Mouse (Mus musculus): ENCODE data around the gene Gcc2. TPM values are rescaled to one million over a fixed set of nuclear protein-coding genes. Genes with fewer than 3 reads are reported as not detected.
"Not testable (repeated sequence)": the region's sequence is repeated elsewhere in the genome, so short reads cannot be mapped to it uniquely, and the experiment has no call there.

Gcc2 gene
- polyA plus RNA-seq, 1 experiment from 2014 or later = 58.9 TPM

DNA sequence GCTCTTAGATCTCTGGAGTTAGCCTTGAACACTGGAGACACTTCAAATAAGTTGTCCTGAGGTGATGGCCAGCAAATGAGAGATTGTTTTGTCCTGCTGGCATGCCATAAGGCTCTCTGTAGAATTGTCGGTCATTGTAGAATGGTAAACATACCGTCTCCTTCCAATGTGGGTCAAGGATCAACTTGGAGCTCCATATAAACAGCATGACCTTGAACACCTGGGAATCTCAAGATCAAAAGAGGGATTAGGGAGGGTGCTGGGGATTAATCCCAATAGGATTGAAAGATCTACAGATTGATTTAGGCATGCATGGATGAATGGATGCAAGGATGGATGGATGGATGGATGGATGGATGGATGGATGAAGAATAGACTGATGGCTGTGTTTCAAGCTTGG lies 33.7 kb upstream of the Gcc2 start:
- H3K36me3 ChIP-seq (replicated peaks); H3K27ac ChIP-seq (replicated peaks); H3K27me3 ChIP-seq (replicated peaks; ENCODE audit: low read depth, poor library complexity, severe bottlenecking); H3K4me3 ChIP-seq; DNase-seq (ENCODE audit: low spot score); H3K9me3 ChIP-seq; H3K4me1 ChIP-seq: not testable (repeated sequence)
- 91% methylated on average over 2 of the region's 2 CpGs for WGBS

DNA sequence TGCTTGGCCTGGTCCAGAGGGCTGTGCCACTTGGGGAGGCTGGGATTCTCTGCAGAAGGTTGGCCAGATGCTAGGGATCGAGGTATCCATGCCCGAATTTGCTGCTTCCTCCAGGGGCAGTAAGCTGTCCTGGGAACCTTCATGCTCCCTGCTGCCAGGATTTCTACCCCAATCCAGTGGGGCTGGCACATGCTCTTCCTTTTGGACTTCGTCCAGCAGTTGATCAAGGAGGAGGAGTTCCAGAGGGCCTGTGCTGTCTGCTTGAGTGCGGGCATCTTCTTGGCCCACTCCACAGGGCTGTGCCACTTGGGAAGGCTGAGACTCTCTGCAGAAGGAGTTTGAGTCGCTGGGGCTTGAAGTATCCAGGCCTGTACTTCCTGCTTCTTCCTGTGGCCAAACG lies 32.1 kb upstream of the Gcc2 start:
- H3K9me3 ChIP-seq; DNase-seq (ENCODE audit: low spot score); H3K36me3 ChIP-seq (replicated peaks); H3K27ac ChIP-seq (replicated peaks); H3K27me3 ChIP-seq (replicated peaks; ENCODE audit: low read depth, poor library complexity, severe bottlenecking); H3K4me3 ChIP-seq; H3K4me1 ChIP-seq: not testable (repeated sequence)
- WGBS = 86% methylated on average over 4 of the region's 6 CpGs

DNA sequence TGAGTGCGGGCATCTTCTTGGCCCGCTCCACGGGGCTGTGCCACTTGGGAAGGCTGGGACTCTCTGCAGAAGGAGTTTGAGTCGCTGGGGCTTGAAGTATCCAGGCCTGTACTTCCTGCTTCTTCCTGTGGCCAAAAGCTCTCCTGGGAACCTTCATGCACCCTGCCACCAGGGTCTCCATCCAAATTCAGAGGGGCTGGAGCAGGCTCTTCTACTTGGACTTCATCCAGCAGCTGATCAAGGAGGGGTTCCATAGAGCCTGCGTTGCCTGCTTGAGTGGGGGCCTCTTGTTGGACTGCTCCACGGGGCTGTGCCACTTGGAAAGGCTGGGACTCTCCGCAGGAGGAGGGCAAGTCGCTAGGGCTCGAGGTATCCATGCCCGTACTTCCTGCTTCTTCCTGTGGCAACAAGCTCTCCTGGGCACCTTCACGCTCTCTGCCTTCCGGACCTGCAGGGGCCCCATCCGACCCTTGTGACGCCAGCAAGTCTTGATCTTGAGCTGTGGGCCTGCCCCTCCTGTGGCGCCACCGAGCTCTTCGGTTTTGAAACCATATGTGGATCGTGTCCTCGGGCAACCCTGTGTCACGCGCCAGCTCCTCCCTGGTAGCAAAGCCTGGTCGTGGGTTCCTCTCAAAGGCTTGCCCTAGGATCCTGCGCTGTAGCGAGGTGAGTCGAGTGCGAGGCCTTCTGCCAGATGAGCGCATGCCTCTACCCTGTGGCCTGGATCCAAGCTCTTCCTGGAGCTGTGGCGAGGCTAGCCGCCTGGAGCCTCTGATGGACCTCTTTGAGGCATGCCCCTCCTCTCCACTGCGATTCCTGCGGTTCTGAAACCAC lies 31.1 kb upstream of the Gcc2 start:
- peak; percentile 48 for DNase-seq (ENCODE audit: low spot score)

DNA sequence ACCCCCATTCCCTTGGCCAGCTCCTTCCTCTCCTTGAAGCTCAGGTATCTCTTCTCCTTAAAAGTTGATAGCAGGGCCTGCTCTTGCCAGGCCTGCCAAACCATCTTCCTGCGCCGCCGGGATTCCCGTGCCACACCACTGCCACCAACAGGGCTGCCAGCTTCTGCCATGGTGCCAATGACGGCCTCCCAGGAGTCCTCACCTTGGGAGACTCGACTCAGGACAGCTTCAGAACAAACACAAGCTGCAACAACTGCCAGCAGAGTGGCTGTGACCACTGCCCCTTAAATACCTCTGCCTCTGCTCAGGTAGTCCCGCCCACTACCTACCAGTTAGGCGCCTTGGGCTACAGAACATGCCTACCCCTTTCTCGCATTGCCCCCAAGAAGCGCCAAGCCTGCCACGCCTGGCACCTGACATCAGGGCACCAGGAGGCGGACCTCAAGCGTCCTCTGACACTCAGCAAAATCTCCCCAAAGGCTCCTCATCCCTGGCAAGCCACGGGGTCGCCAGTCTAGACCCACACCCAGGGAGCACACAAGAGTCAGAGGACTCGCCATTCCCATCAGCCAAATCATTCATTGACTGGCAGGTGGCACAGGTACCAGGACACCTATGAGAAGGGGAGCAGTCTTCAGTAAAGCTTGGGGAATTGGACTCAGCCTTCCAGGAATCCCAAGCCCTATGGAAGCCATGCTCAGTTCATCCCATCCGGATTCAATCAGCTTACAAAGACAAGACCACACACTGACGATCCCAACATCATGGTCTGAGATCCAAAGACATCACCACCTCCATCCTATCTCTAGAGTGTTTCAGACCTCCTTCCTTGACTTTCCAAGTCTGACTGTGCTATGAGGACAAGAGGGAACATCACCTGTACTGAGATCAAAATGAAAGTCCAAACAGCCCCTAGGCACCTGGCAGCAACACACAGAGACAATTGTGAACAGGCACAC lies 30.2 kb upstream of the Gcc2 start, which contains the start of gene AW822073:
Gene AW822073 (minus strand): TSS at position 104 of the 959 bp plus-strand sequence.
- H3K36me3 ChIP-seq (replicated peaks); H3K9me3 ChIP-seq; H3K27ac ChIP-seq (replicated peaks); H3K4me1 ChIP-seq; H3K27me3 ChIP-seq (replicated peaks; ENCODE audit: low read depth, poor library complexity, severe bottlenecking); H3K4me3 ChIP-seq: not testable (repeated sequence)
- DNase-seq (ENCODE audit: low spot score) = peak; percentile 17
- 87% methylated on average over 18 of the region's 18 CpGs for WGBS

More for the DNA sequence above, 31.1 kb upstream of the Gcc2 start:
- H3K27ac ChIP-seq (replicated peaks); H3K27me3 ChIP-seq (replicated peaks; ENCODE audit: low read depth, poor library complexity, severe bottlenecking); H3K4me3 ChIP-seq; H3K9me3 ChIP-seq; H3K36me3 ChIP-seq (replicated peaks); H3K4me1 ChIP-seq: not testable (repeated sequence)
- WGBS = 84% methylated on average over 31 of the region's 31 CpGs

DNA sequence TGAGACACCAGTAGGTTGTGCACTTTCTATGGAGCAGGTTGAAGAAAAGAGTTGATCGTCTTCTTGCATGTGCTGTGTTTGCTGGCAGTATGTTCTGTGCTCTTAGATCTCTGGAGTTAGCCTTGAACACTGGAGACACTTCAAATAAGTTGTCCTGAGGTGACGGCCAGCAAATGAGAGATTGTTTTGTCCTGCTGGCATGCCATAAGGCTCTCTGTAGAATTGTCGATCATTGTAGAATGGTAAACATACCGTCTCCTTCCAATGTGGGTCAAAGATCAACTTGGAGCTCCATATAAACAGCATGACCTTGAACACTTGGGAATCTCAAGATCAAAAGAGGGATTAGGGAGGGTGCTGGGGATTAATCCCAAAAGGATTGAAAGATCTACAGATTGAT lies 28.9 kb upstream of the Gcc2 start:
- H3K9me3 ChIP-seq; H3K36me3 ChIP-seq (replicated peaks): not testable (repeated sequence)
- 75% methylated on average over 4 of the region's 4 CpGs for WGBS

DNA sequence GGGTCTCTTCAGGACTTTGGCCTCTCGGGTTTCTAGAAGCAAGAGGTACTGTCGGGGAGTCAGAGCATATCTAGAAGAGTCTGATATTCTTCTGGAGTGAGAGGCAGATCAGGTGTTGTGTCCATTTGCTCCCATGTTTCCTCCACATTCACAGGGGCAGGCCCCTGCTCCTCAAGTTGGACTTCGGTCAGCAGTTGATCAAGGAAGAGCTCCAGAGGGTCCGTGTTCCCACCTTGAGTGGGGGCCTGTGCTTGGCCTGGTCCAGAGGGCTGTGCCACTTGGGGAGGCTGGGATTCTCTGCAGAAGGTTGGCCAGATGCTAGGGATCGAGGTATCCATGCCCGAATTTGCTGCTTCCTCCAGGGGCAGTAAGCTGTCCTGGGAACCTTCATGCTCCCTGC lies 27.5 kb upstream of the Gcc2 start:
- H3K4me3 ChIP-seq; H3K4me1 ChIP-seq; H3K27me3 ChIP-seq (replicated peaks; ENCODE audit: low read depth, poor library complexity, severe bottlenecking); DNase-seq (ENCODE audit: low spot score); H3K36me3 ChIP-seq (replicated peaks); H3K27ac ChIP-seq (replicated peaks): not testable (repeated sequence)
- WGBS = 90% methylated on average over 2 of the region's 6 CpGs
- peaks cover 19% of the 10 kb centered on the region for H3K9me3 ChIP-seq

More for the DNA sequence above, 28.9 kb upstream of the Gcc2 start:
- H3K4me1 ChIP-seq; H3K27ac ChIP-seq (replicated peaks); H3K27me3 ChIP-seq (replicated peaks; ENCODE audit: low read depth, poor library complexity, severe bottlenecking); H3K4me3 ChIP-seq: not testable (repeated sequence)
- DNase-seq (ENCODE audit: low spot score) = peak; percentile 26

DNA sequence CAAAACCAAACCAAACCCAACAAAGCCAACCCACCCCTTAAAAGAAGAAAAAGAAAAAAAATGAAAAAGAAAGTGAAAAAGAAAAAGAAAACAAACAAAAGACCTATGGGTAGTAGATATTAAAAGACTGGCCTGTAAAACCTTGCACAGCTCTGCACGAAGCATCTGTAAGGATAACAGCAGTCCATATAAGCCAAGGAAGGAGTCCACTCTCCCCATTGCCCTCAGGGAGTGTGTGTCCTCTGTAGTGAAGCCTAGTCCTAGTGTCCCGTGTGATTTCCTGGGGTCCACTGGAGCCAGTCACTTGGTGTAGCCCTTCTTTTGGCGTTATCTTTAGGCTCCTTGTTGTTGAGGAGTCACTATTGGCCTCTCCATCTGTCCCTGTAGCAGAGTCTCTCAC lies 25.3 kb upstream of the Gcc2 start:
- not testable (repeated sequence) for H3K27ac ChIP-seq (replicated peaks); DNase-seq (ENCODE audit: low spot score); H3K27me3 ChIP-seq (replicated peaks; ENCODE audit: low read depth, poor library complexity, severe bottlenecking); H3K4me1 ChIP-seq; H3K4me3 ChIP-seq; H3K36me3 ChIP-seq (replicated peaks)
- H3K9me3 ChIP-seq = peaks cover 21% of the 10 kb centered on the region
- 53% methylated on average over 3 of the region's 3 CpGs for WGBS

DNA sequence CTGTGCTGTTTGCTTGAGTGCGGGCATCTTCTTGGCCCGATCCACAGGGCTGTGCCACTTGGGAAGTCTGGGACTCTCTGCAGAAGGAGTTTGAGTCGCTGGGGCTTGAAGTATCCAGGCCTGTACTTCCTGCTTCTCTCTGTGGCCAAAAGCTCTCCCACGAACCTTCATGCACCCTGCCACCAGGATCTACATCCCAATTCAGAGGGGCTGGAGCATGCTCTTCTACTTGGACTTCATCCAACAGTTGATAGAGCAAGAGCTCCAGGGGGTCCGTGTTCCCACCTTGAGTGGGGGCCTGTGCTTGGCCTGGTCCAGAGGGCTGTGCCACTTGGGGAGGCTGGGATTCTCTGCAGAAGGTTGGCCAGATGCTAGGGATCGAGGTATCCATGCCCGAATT lies 24.2 kb upstream of the Gcc2 start:
- WGBS = 83% methylated on average over 5 of the region's 7 CpGs
- H3K4me1 ChIP-seq; H3K27ac ChIP-seq (replicated peaks); DNase-seq (ENCODE audit: low spot score); H3K36me3 ChIP-seq (replicated peaks); H3K27me3 ChIP-seq (replicated peaks; ENCODE audit: low read depth, poor library complexity, severe bottlenecking); H3K4me3 ChIP-seq: not testable (repeated sequence)
- peaks cover 23% of the 10 kb centered on the region for H3K9me3 ChIP-seq

DNA sequence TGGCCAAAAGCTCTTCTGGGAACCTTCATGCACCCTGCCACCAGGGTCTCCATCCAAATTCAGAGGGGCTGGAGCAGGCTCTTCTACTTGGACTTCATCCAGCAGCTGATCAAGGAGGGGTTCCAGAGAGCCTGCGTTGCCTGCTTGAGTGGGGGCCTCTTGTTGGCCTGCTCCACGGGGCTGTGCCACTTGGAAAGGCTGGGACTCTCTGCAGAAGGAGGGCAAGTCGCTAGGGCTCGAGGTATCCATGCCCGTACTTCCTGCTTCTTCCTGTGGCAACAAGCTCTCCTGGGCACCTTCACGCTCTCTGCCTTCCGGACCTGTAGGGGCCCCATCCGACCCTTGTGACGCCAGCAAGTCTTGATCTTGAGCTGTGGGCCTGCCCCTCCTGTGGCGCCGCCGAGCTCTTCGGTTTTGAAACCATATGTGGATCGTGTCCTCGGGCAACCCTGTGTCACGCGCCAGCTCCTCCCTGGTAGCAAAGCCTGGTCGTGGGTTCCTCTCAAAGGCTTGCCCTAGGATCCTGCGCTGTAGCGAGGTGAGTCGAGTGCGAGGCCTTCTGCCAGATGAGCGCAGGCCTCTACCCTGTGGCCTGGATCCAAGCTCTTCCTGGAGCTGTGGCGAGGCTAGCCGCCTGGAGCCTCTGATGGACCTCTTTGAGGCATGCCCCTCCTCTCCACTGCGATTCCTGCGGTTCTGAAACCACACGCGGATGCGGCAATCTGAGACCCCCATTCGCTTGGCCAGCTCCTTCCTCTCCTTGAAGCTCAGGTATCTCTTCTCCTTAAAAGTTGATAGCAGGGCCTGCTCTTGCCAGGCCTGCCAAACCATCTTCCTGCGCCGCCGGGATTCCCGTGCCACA lies 23.3 kb upstream of the Gcc2 start:
- not testable (repeated sequence) for H3K36me3 ChIP-seq (replicated peaks); H3K4me1 ChIP-seq; H3K27me3 ChIP-seq (replicated peaks; ENCODE audit: low read depth, poor library complexity, severe bottlenecking); H3K27ac ChIP-seq (replicated peaks); H3K4me3 ChIP-seq
- peaks cover 27% of the 10 kb centered on the region for H3K9me3 ChIP-seq
- 87% methylated on average over 35 of the region's 35 CpGs for WGBS
- DNase-seq (ENCODE audit: low spot score) = peak; percentile 63

DNA sequence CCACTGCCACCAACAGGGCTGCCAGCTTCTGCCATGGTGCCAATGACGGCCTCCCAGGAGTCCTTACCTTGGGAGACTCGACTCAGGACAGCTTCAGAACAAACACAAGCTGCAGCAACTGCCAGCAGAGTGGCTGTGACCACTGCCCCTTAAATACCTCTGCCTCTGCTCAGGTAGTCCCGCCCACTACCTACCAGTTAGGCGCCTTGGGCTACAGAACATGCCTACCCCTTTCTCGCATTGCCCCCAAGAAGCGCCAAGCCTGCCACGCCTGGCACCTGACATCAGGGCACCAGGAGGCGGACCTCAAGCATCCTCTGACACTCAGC lies 22.7 kb upstream of the Gcc2 start, which contains the start of gene Duxf3:
Gene Duxf3 (minus strand): TSS at position 35 of the 329 bp plus-strand sequence.
- not testable (repeated sequence) for H3K4me1 ChIP-seq; H3K27ac ChIP-seq (replicated peaks); H3K36me3 ChIP-seq (replicated peaks); DNase-seq (ENCODE audit: low spot score); H3K4me3 ChIP-seq; H3K27me3 ChIP-seq (replicated peaks; ENCODE audit: low read depth, poor library complexity, severe bottlenecking)
- H3K9me3 ChIP-seq = peaks cover 29% of the 10 kb centered on the region
- 87% methylated on average over 8 of the region's 8 CpGs for WGBS

DNA sequence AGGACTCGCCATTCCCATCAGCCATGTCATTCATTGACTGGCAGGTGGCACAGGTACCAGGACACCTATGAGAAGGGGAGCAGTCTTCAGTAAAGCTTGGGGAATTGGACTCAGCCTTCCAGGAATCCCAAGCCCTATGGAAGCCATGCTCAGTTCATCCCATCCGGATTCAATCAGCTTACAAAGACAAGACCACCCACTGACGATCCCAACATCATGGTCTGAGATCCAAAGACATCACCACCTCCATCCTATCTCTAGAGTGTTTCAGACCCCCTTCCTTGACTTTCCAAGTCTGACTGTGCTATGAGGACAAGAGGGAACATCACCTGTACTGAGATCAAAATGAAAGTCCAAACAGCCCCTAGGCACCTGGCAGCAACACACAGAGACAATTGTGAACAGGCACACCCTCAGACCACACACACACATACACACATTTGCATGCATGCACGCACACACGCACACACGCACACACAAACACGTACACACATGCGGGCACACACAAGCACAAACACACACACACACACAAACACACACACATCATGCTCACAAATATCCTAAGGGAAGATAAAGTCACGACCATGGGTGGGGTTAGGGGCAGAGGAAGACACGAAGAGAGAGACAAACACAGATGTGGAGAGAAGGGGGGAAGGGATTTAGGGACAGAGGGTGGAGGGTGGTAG lies 22.1 kb upstream of the Gcc2 start:
- 77% methylated on average over 10 of the region's 10 CpGs for WGBS
- not testable (repeated sequence) for H3K4me1 ChIP-seq; H3K27me3 ChIP-seq (replicated peaks; ENCODE audit: low read depth, poor library complexity, severe bottlenecking); DNase-seq (ENCODE audit: low spot score); H3K4me3 ChIP-seq; H3K36me3 ChIP-seq (replicated peaks); H3K27ac ChIP-seq (replicated peaks)
- peaks cover 31% of the 10 kb centered on the region for H3K9me3 ChIP-seq

DNA sequence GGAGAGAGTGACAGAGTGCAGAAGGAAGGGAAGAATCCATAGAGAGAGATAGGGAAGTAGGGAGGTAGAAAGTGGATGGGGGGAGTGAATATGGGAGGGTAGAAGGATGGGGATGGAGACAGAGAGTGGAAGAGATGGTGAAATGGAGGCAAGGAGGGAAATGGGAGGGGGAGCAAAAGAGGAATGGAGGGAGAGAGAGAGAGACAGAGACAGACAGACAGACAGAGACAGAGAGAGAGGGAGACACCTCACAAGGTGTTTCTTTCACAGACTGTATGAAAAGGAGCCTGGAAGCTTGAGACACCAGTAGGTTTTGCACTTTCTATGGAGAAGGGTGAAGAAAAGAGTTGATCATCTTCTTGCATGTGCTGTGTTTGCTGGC lies 21.6 kb upstream of the Gcc2 start:
- H3K27me3 ChIP-seq (replicated peaks; ENCODE audit: low read depth, poor library complexity, severe bottlenecking); H3K4me1 ChIP-seq; H3K27ac ChIP-seq (replicated peaks); H3K36me3 ChIP-seq (replicated peaks); DNase-seq (ENCODE audit: low spot score); H3K4me3 ChIP-seq: not testable (repeated sequence)
- H3K9me3 ChIP-seq = peaks cover 34% of the 10 kb centered on the region
